Mouse (Mus musculus): ENCODE results near the gene Pot1a. TPM values are rescaled to one million over a fixed set of nuclear protein-coding genes. Genes with fewer than 3 reads are reported as not detected.

Gene Pot1a
- polyA plus RNA-seq, 1 experiment from 2014 or later = 10.0 TPM

GRCm38 (mm10) chr6:25709250-25709895, 99.7 kb downstream of the Pot1a start:
- no peak overlapping the region for H3K4me2 ChIP-seq (ENCODE audit: low read depth, low read length)
- no peak overlapping the region for H3K4me3 ChIP-seq (ENCODE audit: low read depth, low read length)
- H3K9me3 ChIP-seq (ENCODE audit: low read length) = no peaks in the 10 kb centered on the region
- 49% methylated on average over 6 of the region's 6 CpGs for WGBS (ENCODE audit: insufficient replicate concordance)
- H3K36me3 ChIP-seq (replicated peaks; ENCODE audit: insufficient read depth, low read length) = no peaks in the 10 kb centered on the region
- H3K27me3 ChIP-seq (ENCODE audit: insufficient read depth, low read length) = no peaks in the 10 kb centered on the region
- ATAC-seq = no peak
- no peak for DNase-seq
- no peak overlapping the region for H3K9ac ChIP-seq (replicated peaks)
- no peak for TF ChIP-seq EP300 (IDR thresholded peaks at IDR 0.05; ENCODE audit: low read depth)
- peak; percentile 45 for TF ChIP-seq CTCF (IDR thresholded peaks at IDR 0.05; ENCODE audit: low read depth)
- H3K4me1 ChIP-seq (ENCODE audit: insufficient read depth) = no peaks in the 10 kb centered on the region
- no peak overlapping the region for H3K27ac ChIP-seq (ENCODE audit: low read depth)

- H3K27ac ChIP-seq (ENCODE audit: low read depth) = no peak overlapping the region
- TF ChIP-seq EP300 (IDR thresholded peaks at IDR 0.05; ENCODE audit: low read depth) = no peak
- no peak for TF ChIP-seq CTCF (IDR thresholded peaks at IDR 0.05; ENCODE audit: low read depth)
Observed at GRCm38 (mm10) chr6:25699956-25700355, 109.1 kb downstream of the Pot1a start.

More at GRCm38 (mm10) chr6:25699956-25700355, 109.1 kb downstream of the Pot1a start:
- Histone ChIP-seq H3K27me3 (ENCODE audit: insufficient read depth, low read length) (no peaks in the 10 kb centered on the region), H3K9me3 (ENCODE audit: low read length) (no peaks in the 10 kb centered on the region), H3K36me3 (replicated peaks; ENCODE audit: insufficient read depth, low read length) (no peaks in the 10 kb centered on the region), H3K4me3 (ENCODE audit: low read depth, low read length) (no peak overlapping the region), H3K4me1 (ENCODE audit: insufficient read depth) (no peaks in the 10 kb centered on the region), H3K9ac (replicated peaks) (no peak overlapping the region), H3K4me2 (ENCODE audit: low read depth, low read length) (no peak overlapping the region)
- DNase-seq (no peak), ATAC-seq (no peak)
- WGBS (ENCODE audit: insufficient replicate concordance) = 50% methylated on average over 2 of the region's 2 CpGs

Other genes starting within 250 kb of the Pot1a start
- gene Gpr37, start 118.5 kb downstream of the Pot1a start, polyA plus RNA-seq (2015; fragmentation: Nextera tagmentation; extraction: Ambion mirVana) = 0.04 and 0.07 TPM in 2 replicates